Mouse (Mus musculus): Measurements from ENCODE around the gene Zyx. TPM values are rescaled to one million over a fixed set of nuclear protein-coding genes. Genes with fewer than 3 reads are reported as not detected.

Gene Zyx
- total and polyA plus RNA-seq, 3 experiments: 0.86 to 11.4 (median 2.2) TPM

DNA sequence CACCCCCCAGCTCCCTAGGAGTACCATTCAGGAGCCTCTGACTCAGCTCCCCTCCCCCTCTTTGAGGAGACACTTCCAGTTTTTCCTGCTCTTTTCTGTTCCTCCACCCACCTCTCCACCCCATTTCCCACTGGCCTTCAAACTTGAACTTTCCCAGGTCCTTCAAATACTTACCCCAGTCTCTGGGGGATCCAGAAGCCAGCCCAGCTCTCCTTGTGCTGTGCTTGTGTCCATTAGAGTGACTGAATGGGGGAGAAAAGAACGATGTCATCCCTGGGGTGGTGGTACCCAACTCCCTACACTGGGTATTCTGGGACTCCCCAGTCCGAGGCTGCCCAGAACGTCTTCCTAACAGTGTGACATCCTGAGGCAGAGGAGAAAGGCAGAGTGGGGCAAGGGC, 22.6 kb downstream of the Zyx start:
- dilution Hi-C loops (cut with MboI; ENCODE audit: extremely low pct_ligation_motif_present, extremely low pct_unique_long_range_greater_than_20kb, low sequenced_read_pairs) (no loop called here), in situ Hi-C loops (cut with MboI; ENCODE audit: low pct_ligation_motif_present, low pct_unique_long_range_greater_than_20kb, low sequenced_read_pairs) (no loop called here)
- Histone ChIP-seq H3K36me3 (replicated peaks in 1 of 2; ENCODE audit: control insufficient read depth in 1 of 2, insufficient read depth in 1 of 2, low read length in 1 of 2) (no peaks in the 10 kb centered on the region), H3K4me2 (ENCODE audit: insufficient read depth, low read depth, poor library complexity, severe bottlenecking) (no peak overlapping the region), H3K27ac (ENCODE audit: insufficient read depth, low read depth) (no peak overlapping the region), H3K4me3 (replicated peaks in 1 of 3; ENCODE audit: low read depth in 2 of 3, low read length in 2 of 3, poor library complexity in 1 of 3) (no peak overlapping the region), H3K9me3 (replicated peaks; ENCODE audit: low read length) (no peaks in the 10 kb centered on the region), H3K27me3 (replicated peaks) (no peaks in the 10 kb centered on the region), H3K4me1 (ENCODE audit: control insufficient read depth in 1 of 2, insufficient read depth in 2 of 2) (peaks cover 0 to 17% of the 10 kb centered on the region in 2 experiments; a peak in 2 of 4 replicates), H3K79me2 (replicated peaks; ENCODE audit: control insufficient read depth, extremely low read depth, insufficient read depth, poor library complexity, severe bottlenecking) (no peaks in the 10 kb centered on the region), H3K9ac (ENCODE audit: insufficient read depth, low read depth) (no peak overlapping the region)
- no peak for TF ChIP-seq MAX (IDR thresholded peaks at IDR 0.05; ENCODE audit: low read length)
- TF ChIP-seq SIN3A (IDR thresholded peaks at IDR 0.05; ENCODE audit: low read length): no peak
- no peak for TF ChIP-seq USF1 (IDR thresholded peaks at IDR 0.05; ENCODE audit: low read depth, low read length)
- TF ChIP-seq MEF2A (IDR thresholded peaks at IDR 0.05; ENCODE audit: borderline replicate concordance, low read depth, low read length): no peak
- TF ChIP-seq CHD1 (IDR thresholded peaks at IDR 0.05; ENCODE audit: low read depth, low read length): no peak
- TF ChIP-seq BHLHE40 (IDR thresholded peaks at IDR 0.05; ENCODE audit: low read depth, low read length): no peak
- no peak for TF ChIP-seq PAX5 (IDR thresholded peaks at IDR 0.05; ENCODE audit: low read length)
- TF ChIP-seq ZKSCAN1 (IDR thresholded peaks at IDR 0.05; ENCODE audit: borderline replicate concordance, low read depth, low read length): no peak
- DNase-seq (ENCODE audit: extremely low read depth): no peak

DNA sequence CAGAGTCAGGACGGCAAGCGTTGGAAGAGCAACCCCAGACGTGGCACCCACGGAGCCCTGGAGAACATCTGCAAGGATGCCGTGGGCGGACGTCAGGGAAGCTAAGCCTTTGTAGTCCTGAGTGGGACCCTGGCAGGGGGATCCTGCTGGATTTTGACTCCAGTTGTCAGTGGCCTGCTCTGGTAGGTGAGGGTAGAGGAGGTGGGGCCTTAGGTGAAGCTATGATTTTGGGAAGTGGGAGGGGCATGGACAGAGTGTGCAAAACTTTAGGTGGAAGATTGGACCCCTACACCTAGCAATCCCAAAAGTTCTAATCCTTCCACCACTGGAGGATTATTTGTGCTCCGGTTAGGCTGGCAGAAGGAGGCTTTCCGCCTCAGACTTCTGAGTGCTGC, 23.0 kb downstream of the Zyx start:
- H3K9me3 ChIP-seq (replicated peaks; ENCODE audit: low read length): no peaks in the 10 kb centered on the region
- H3K4me3 ChIP-seq (replicated peaks in 1 of 3; ENCODE audit: low read depth in 2 of 3, low read length in 2 of 3, poor library complexity in 1 of 3): no peak overlapping the region
- no peaks in the 10 kb centered on the region for H3K27me3 ChIP-seq (replicated peaks)
- TF ChIP-seq CHD2 (IDR thresholded peaks at IDR 0.05; ENCODE audit: low read length) (no peak), CTCF (conservative IDR thresholded peaks at IDR 0.05 in 1 of 2, IDR thresholded peaks at IDR 0.05 in 1 of 2; ENCODE audit: low read depth in 2 of 2, low read length in 2 of 2) (no peak), ZNF384 (IDR thresholded peaks at IDR 0.05; ENCODE audit: low read depth, low read length) (no peak), MAZ (IDR thresholded peaks at IDR 0.05; ENCODE audit: low read depth, low read length) (no peak), POLR2AphosphoS2 (IDR thresholded peaks at IDR 0.05; ENCODE audit: low read depth, low read length) (no peak), MYC (IDR thresholded peaks at IDR 0.05; ENCODE audit: low read depth, low read length) (no peak), IRF4 (IDR thresholded peaks at IDR 0.05; ENCODE audit: low read depth, low read length) (no peak), ZC3H11A (IDR thresholded peaks at IDR 0.05; ENCODE audit: low read depth, low read length) (no peak), USF2 (conservative IDR thresholded peaks at IDR 0.05; ENCODE audit: low read depth, low read length) (no peak), ZKSCAN1 (IDR thresholded peaks at IDR 0.05; ENCODE audit: borderline replicate concordance, low read depth, low read length) (no peak), SMC3 (IDR thresholded peaks at IDR 0.05; ENCODE audit: low read depth, low read length) (no peak)
- H3K27ac ChIP-seq (ENCODE audit: insufficient read depth, low read depth): no peak overlapping the region
- dilution Hi-C loops (cut with MboI; ENCODE audit: extremely low pct_ligation_motif_present, extremely low pct_unique_long_range_greater_than_20kb, low sequenced_read_pairs) (no loop called here), in situ Hi-C loops (cut with MboI; ENCODE audit: low pct_ligation_motif_present, low pct_unique_long_range_greater_than_20kb, low sequenced_read_pairs) (no loop called here)
- no peak overlapping the region for H3K9ac ChIP-seq (ENCODE audit: insufficient read depth, low read depth)
- DNase-seq (ENCODE audit: extremely low read depth): no peak
- H3K4me1 ChIP-seq (ENCODE audit: control insufficient read depth in 1 of 2, insufficient read depth in 2 of 2): peaks cover 0 to 17% of the 10 kb centered on the region in 2 experiments; a peak in 2 of 4 replicates
- no peaks in the 10 kb centered on the region for H3K79me2 ChIP-seq (replicated peaks; ENCODE audit: control insufficient read depth, extremely low read depth, insufficient read depth, poor library complexity, severe bottlenecking)
- no peaks in the 10 kb centered on the region for H3K36me3 ChIP-seq (replicated peaks in 1 of 2; ENCODE audit: control insufficient read depth in 1 of 2, insufficient read depth in 1 of 2, low read length in 1 of 2)
- no peak overlapping the region for H3K4me2 ChIP-seq (ENCODE audit: insufficient read depth, low read depth, poor library complexity, severe bottlenecking)
